Mouse (Mus musculus) hindlimb bud, embryonic 11.5 days (tissue): Measurements from ENCODE around the gene Mbd3.

ENCODE experiments used
- DNase-seq: peaks from one replicate; pipeline ENCODE4 v3.0.0-alpha.2; 2012; ENCODE audit warnings: low read depth, low spot score; ENCODE audit errors: extremely low spot score

Gene Mbd3

GRCm38 (mm10) chr10:80397524-80398173, 1.7 kb downstream of the Mbd3 start:
- DNase-seq = no peak

- no peak for DNase-seq
Observed at GRCm38 (mm10) chr10:80396822-80397523, 2.4 kb downstream of the Mbd3 start.

GRCm38 (mm10) chr10:80395025-80395627, 4.2 kb downstream of the Mbd3 start:
- DNase-seq = no peak

GRCm38 (mm10) chr10:80392687-80393086, 6.7 kb downstream of the Mbd3 start:
- no peak for DNase-seq

- DNase-seq = no peak
Observed at GRCm38 (mm10) chr10:80390697-80391096, 8.7 kb downstream of the Mbd3 start.

- DNase-seq = no peak
Observed at GRCm38 (mm10) chr10:80389185-80389708, 10.1 kb downstream of the Mbd3 start.

GRCm38 (mm10) chr10:80388731-80389130, 10.6 kb downstream of the Mbd3 start:
- DNase-seq = no peak

- DNase-seq = no peak
Observed at GRCm38 (mm10) chr10:80387522-80387959, 11.8 kb downstream of the Mbd3 start, which contains the start of gene Mex3d. Gene Mex3d, minus strand, starts transcription at chr10:80387659.

GRCm38 (mm10) chr10:80386735-80387471, 12.4 kb downstream of the Mbd3 start:
- DNase-seq = no peak

- no peak for DNase-seq
Observed at GRCm38 (mm10) chr10:80385811-80386734, 13.3 kb downstream of the Mbd3 start.

GRCm38 (mm10) chr10:80385310-80385709, 14.0 kb downstream of the Mbd3 start:
- no peak for DNase-seq

- DNase-seq = no peak
Observed at GRCm38 (mm10) chr10:80384709-80385108, 14.6 kb downstream of the Mbd3 start.

- no peak for DNase-seq
Observed at GRCm38 (mm10) chr10:80384115-80384639, 15.2 kb downstream of the Mbd3 start.

GRCm38 (mm10) chr10:80383431-80383830, 15.9 kb downstream of the Mbd3 start:
- no peak for DNase-seq

GRCm38 (mm10) chr10:80382641-80383365, 16.5 kb downstream of the Mbd3 start:
- no peak for DNase-seq

- DNase-seq = no peak
Observed at GRCm38 (mm10) chr10:80377716-80378115, 21.6 kb downstream of the Mbd3 start.

GRCm38 (mm10) chr10:80376160-80376559, 23.2 kb downstream of the Mbd3 start:
- DNase-seq = peak; percentile 76

GRCm38 (mm10) chr10:80374063-80374462, 25.3 kb downstream of the Mbd3 start:
- no peak for DNase-seq

- DNase-seq = no peak
Observed at GRCm38 (mm10) chr10:80372706-80373105, 26.6 kb downstream of the Mbd3 start.
